Mouse (Mus musculus): ENCODE results near the gene Atp6v0b. TPM values are rescaled to one million over a fixed set of nuclear protein-coding genes. Genes with fewer than 3 reads are reported as not detected.

The Atp6v0b gene
- polyA plus RNA-seq, 1 experiment from 2014 or later = 673 TPM

GRCm38 (mm10) chr4:117871787-117872186 lies 15.3 kb downstream of the Atp6v0b start:
- 73% methylated on average over 7 of the region's 7 CpGs for WGBS
- ATAC-seq = no peak
- H3K36me3 ChIP-seq (ENCODE audit: control insufficient read depth, insufficient read depth, low read length) = peaks cover 13% of the 10 kb centered on the region
- H3K4me1 ChIP-seq (ENCODE audit: control insufficient read depth, insufficient read depth, low read length) = peaks cover 2% of the 10 kb centered on the region; the same call in 1 of the 2 replicates
- no peak overlapping the region for H3K4me3 ChIP-seq (ENCODE audit: low read depth, low read length)
- no peak overlapping the region for H3K4me2 ChIP-seq (ENCODE audit: low read length)
- no peak overlapping the region for H3K9ac ChIP-seq (ENCODE audit: low read depth, low read length)
- no peak overlapping the region for H3K27ac ChIP-seq (ENCODE audit: low read length)
- no peaks in the 10 kb centered on the region for H3K9me3 ChIP-seq (replicated peaks; ENCODE audit: control insufficient read depth, low read length, poor library complexity, severe bottlenecking)
- H3K27me3 ChIP-seq (ENCODE audit: control insufficient read depth, insufficient read depth, low read depth, low read length) = no peaks in the 10 kb centered on the region

DNA sequence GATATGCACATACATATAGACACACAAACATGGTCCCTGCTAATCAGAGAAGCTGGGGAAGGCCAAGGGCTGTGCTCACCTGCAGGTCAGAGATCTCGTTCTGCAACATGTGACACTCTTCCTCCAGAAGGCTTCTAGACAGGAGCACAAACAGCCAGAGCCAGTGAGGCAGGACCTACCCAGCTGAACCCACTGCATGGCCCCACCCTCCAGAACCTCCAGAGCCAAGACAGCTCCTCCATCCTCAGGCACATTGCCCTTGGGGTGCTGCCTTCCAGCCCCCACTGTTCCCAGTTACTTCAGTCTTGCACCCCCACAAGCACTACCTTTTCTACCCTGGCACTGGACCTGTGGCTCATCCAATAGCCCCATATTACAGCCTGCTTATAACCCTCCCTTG lies 16.7 kb downstream of the Atp6v0b start:
- Histone ChIP-seq H3K27ac (ENCODE audit: low read length) (no peak overlapping the region), H3K27me3 (ENCODE audit: control insufficient read depth, insufficient read depth, low read depth, low read length) (no peaks in the 10 kb centered on the region), H3K9ac (ENCODE audit: low read depth, low read length) (no peak overlapping the region), H3K4me2 (ENCODE audit: low read length) (no peak overlapping the region), H3K9me3 (replicated peaks; ENCODE audit: control insufficient read depth, low read length, poor library complexity, severe bottlenecking) (no peaks in the 10 kb centered on the region), H3K4me3 (ENCODE audit: low read depth, low read length) (no peak overlapping the region), H3K36me3 (ENCODE audit: control insufficient read depth, insufficient read depth, low read length) (peaks cover 8% of the 10 kb centered on the region), H3K4me1 (ENCODE audit: control insufficient read depth, insufficient read depth, low read length) (peaks cover 2% of the 10 kb centered on the region; the same call in 1 of the 2 replicates)
- ATAC-seq = no peak
- 83% methylated on average over 1 of the region's 1 CpGs for WGBS

- no peak overlapping the region for H3K4me3 ChIP-seq (ENCODE audit: low read depth, low read length)
- H3K4me2 ChIP-seq (ENCODE audit: low read length) = no peak overlapping the region
- WGBS = 78% methylated on average over 9 of the region's 9 CpGs
- 0 out of 2 replicates have a peak overlapping the region, but pooled peaks have one; percentile 11 for H3K9ac ChIP-seq (ENCODE audit: low read depth, low read length)
- no peak for ATAC-seq
- H3K4me1 ChIP-seq (ENCODE audit: control insufficient read depth, insufficient read depth, low read length) = peaks cover 2% of the 10 kb centered on the region; the same call in 1 of the 2 replicates
- peaks cover 8% of the 10 kb centered on the region for H3K36me3 ChIP-seq (ENCODE audit: control insufficient read depth, insufficient read depth, low read length)
- no peaks in the 10 kb centered on the region for H3K27me3 ChIP-seq (ENCODE audit: control insufficient read depth, insufficient read depth, low read depth, low read length)
- H3K27ac ChIP-seq (ENCODE audit: low read length) = no peak overlapping the region
- H3K9me3 ChIP-seq (replicated peaks; ENCODE audit: control insufficient read depth, low read length, poor library complexity, severe bottlenecking) = no peaks in the 10 kb centered on the region
Observed at GRCm38 (mm10) chr4:117869317-117869716, 17.8 kb downstream of the Atp6v0b start.

DNA sequence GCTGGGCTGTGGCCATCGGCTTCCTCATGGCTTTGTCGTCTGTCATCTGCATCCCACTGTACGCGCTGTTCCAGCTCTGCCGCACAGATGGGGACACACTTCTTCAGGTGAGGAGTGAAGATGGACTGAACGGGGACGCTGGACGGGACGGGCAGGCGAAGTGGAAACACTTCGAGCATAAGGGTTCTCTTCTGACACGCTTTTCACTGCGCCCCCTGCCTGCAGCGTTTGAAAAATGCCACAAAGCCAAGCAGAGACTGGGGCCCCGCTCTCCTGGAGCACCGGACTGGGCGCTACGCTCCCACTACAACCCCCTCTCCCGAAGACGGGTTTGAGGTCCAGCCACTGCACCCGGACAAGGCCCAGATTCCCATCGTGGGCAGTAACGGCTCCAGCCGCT lies 19.3 kb downstream of the Atp6v0b start:
- H3K9ac ChIP-seq (ENCODE audit: low read depth, low read length) = no peak overlapping the region
- H3K27ac ChIP-seq (ENCODE audit: low read length) = no peak overlapping the region
- no peak overlapping the region for H3K4me3 ChIP-seq (ENCODE audit: low read depth, low read length)
- H3K36me3 ChIP-seq (ENCODE audit: control insufficient read depth, insufficient read depth, low read length) = no peaks in the 10 kb centered on the region
- no peaks in the 10 kb centered on the region for H3K27me3 ChIP-seq (ENCODE audit: control insufficient read depth, insufficient read depth, low read depth, low read length)
- no peak overlapping the region for H3K4me2 ChIP-seq (ENCODE audit: low read length)
- ATAC-seq = no peak
- H3K9me3 ChIP-seq (replicated peaks; ENCODE audit: control insufficient read depth, low read length, poor library complexity, severe bottlenecking) = no peaks in the 10 kb centered on the region
- WGBS = 15% methylated on average over 24 of the region's 24 CpGs
- peaks cover 2% of the 10 kb centered on the region; the same call in 1 of the 2 replicates for H3K4me1 ChIP-seq (ENCODE audit: control insufficient read depth, insufficient read depth, low read length)

DNA sequence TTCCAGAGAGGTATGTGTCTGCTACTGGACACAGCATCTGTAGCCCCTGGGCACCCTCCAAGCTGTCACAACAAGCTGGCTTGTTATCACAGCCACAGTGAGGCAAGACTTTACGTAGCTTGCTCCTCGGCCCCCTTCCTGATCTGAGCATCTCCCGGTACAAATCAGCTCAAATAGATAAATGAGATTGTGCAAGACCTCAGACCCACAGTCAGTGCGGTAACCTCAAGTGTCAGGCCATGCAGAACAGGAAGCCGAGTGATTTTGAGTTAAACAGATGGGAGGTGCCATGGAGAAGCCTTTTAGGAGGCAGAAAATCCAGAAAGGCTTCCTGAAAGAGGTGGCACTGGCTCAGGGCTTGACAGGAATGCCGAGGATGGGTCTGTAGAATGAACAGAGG lies 20.1 kb downstream of the Atp6v0b start:
- Histone ChIP-seq H3K9ac (ENCODE audit: low read depth, low read length) (no peak overlapping the region), H3K27me3 (ENCODE audit: control insufficient read depth, insufficient read depth, low read depth, low read length) (no peaks in the 10 kb centered on the region), H3K27ac (ENCODE audit: low read length) (no peak overlapping the region), H3K9me3 (replicated peaks; ENCODE audit: control insufficient read depth, low read length, poor library complexity, severe bottlenecking) (no peaks in the 10 kb centered on the region), H3K4me3 (ENCODE audit: low read depth, low read length) (no peak overlapping the region), H3K4me1 (ENCODE audit: control insufficient read depth, insufficient read depth, low read length) (peaks cover 3% of the 10 kb centered on the region; the same call in 1 of the 2 replicates), H3K4me2 (ENCODE audit: low read length) (no peak overlapping the region), H3K36me3 (ENCODE audit: control insufficient read depth, insufficient read depth, low read length) (no peaks in the 10 kb centered on the region)
- 78% methylated on average over 6 of the region's 6 CpGs for WGBS
- no peak for ATAC-seq

DNA sequence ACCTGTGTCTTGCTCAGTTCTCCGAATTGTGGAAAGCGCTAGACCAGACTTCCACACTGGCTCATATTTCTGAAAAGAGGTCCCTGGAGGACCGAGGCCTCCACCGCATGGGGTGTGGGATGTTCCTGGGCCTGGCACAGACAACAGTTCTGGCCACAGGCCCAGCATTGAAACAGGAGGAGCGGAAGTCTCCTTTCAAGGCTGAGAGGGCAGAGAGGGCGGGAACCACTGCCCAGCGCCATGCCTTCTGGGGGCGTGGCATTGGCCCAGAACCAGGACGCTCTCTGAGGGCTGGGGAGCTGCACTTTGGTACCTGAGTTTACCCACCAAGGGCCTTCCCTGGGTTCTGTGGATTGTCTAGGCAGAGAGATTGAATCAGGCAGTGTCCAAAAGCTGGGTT lies 21.1 kb downstream of the Atp6v0b start:
- H3K27ac ChIP-seq (ENCODE audit: low read length) = 0 out of 2 replicates have a peak overlapping the region, but pooled peaks have one; percentile 9
- H3K27me3 ChIP-seq (ENCODE audit: control insufficient read depth, insufficient read depth, low read depth, low read length) = no peaks in the 10 kb centered on the region
- H3K36me3 ChIP-seq (ENCODE audit: control insufficient read depth, insufficient read depth, low read length) = no peaks in the 10 kb centered on the region
- 62% methylated on average over 9 of the region's 9 CpGs for WGBS
- no peaks in the 10 kb centered on the region for H3K9me3 ChIP-seq (replicated peaks; ENCODE audit: control insufficient read depth, low read length, poor library complexity, severe bottlenecking)
- peaks cover 3% of the 10 kb centered on the region; the same call in 1 of the 2 replicates for H3K4me1 ChIP-seq (ENCODE audit: control insufficient read depth, insufficient read depth, low read length)
- no peak overlapping the region for H3K4me2 ChIP-seq (ENCODE audit: low read length)
- no peak for ATAC-seq
- no peak overlapping the region for H3K4me3 ChIP-seq (ENCODE audit: low read depth, low read length)
- 0 out of 2 replicates have a peak overlapping the region, but pooled peaks have one; percentile 10 for H3K9ac ChIP-seq (ENCODE audit: low read depth, low read length)

- no peak overlapping the region for H3K9ac ChIP-seq (ENCODE audit: low read depth, low read length)
- no peaks in the 10 kb centered on the region for H3K36me3 ChIP-seq (ENCODE audit: control insufficient read depth, insufficient read depth, low read length)
- no peak overlapping the region for H3K4me3 ChIP-seq (ENCODE audit: low read depth, low read length)
- no peak overlapping the region for H3K4me2 ChIP-seq (ENCODE audit: low read length)
- no peak overlapping the region for H3K27ac ChIP-seq (ENCODE audit: low read length)
- 36% methylated on average over 4 of the region's 4 CpGs for WGBS
- H3K27me3 ChIP-seq (ENCODE audit: control insufficient read depth, insufficient read depth, low read depth, low read length) = no peaks in the 10 kb centered on the region
- peaks cover 3% of the 10 kb centered on the region; the same call in 1 of the 2 replicates for H3K4me1 ChIP-seq (ENCODE audit: control insufficient read depth, insufficient read depth, low read length)
- ATAC-seq = peak; percentile 80
- no peaks in the 10 kb centered on the region for H3K9me3 ChIP-seq (replicated peaks; ENCODE audit: control insufficient read depth, low read length, poor library complexity, severe bottlenecking)
Observed at GRCm38 (mm10) chr4:117862823-117863222, 24.3 kb downstream of the Atp6v0b start.

DNA sequence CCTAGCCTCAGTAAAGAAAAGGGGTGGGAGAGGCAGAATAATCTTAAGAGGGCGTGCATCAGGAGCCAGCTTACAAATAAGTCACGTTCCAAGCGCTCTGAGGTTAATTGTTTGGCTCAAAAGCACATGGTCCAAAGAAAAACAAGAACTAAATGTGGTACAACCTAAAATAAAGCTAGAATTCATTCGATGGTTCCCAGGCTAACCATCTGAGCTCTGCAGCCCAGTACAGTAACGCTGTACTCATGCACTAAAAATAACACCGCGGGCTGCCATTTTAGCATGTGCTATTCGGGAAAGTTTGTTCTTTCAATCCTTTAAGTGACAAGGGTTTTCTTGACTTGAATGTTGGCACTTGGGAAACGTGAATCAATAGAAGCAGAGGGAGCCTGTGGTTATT lies 26.6 kb downstream of the Atp6v0b start:
- no peak overlapping the region for H3K27ac ChIP-seq (ENCODE audit: low read length)
- no peaks in the 10 kb centered on the region for H3K9me3 ChIP-seq (replicated peaks; ENCODE audit: control insufficient read depth, low read length, poor library complexity, severe bottlenecking)
- H3K36me3 ChIP-seq (ENCODE audit: control insufficient read depth, insufficient read depth, low read length) = no peaks in the 10 kb centered on the region
- H3K4me3 ChIP-seq (ENCODE audit: low read depth, low read length) = no peak overlapping the region
- no peak overlapping the region for H3K4me2 ChIP-seq (ENCODE audit: low read length)
- ATAC-seq = no peak
- peaks cover 3% of the 10 kb centered on the region; the same call in 1 of the 2 replicates for H3K4me1 ChIP-seq (ENCODE audit: control insufficient read depth, insufficient read depth, low read length)
- no peaks in the 10 kb centered on the region for H3K27me3 ChIP-seq (ENCODE audit: control insufficient read depth, insufficient read depth, low read depth, low read length)
- WGBS = 83% methylated on average over 9 of the region's 9 CpGs
- H3K9ac ChIP-seq (ENCODE audit: low read depth, low read length) = no peak overlapping the region

- Histone ChIP-seq H3K9ac (ENCODE audit: low read depth, low read length) (no peak overlapping the region), H3K27ac (ENCODE audit: low read length) (no peak overlapping the region), H3K36me3 (ENCODE audit: control insufficient read depth, insufficient read depth, low read length) (no peaks in the 10 kb centered on the region), H3K4me3 (ENCODE audit: low read depth, low read length) (no peak overlapping the region), H3K27me3 (ENCODE audit: control insufficient read depth, insufficient read depth, low read depth, low read length) (no peaks in the 10 kb centered on the region), H3K9me3 (replicated peaks; ENCODE audit: control insufficient read depth, low read length, poor library complexity, severe bottlenecking) (no peaks in the 10 kb centered on the region), H3K4me2 (ENCODE audit: low read length) (no peak overlapping the region), H3K4me1 (ENCODE audit: control insufficient read depth, insufficient read depth, low read length) (peaks cover 3% of the 10 kb centered on the region; the same call in 1 of the 2 replicates)
- 69% methylated on average over 3 of the region's 3 CpGs for WGBS
- no peak for ATAC-seq
Observed at GRCm38 (mm10) chr4:117858794-117859193, 28.3 kb downstream of the Atp6v0b start.
